Mouse (Mus musculus): ENCODE data around the gene Zfp74.
"Not testable (repeated sequence)": the region's sequence is repeated elsewhere in the genome, so short reads cannot be mapped to it uniquely, and the experiment has no call there.

DNA sequence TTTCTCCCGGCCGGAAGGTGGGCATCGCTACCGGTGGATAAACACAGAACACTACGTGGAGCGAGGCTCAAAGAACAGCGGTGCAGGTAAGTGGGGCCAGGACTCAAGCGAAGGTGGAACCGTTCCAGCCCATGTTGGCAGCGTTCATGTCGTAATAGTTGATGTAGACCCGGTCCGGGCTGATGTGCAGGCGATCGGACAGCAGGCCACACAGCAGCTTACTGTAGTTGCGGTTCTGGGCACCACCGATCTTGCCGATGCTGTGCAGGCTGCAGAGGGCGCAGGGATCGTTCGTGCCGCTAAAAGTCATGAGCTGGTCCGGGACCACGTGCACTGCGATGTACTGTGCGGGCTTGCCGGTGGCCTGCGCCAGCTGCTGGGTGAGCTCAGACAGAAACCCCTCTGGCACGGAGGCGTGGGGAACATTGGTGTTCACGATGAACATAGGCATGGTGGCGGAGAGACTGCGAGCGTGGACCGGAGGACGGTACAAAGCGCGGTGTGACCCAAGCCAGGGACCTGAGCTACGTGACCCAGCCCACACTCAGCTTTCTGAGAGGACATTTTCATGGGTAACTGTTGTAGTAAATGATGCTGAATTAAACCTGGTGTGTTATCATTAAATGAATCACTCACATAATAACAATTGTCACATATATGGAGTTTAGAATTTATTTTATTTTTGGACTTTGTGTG, 11.4 kb upstream of the Zfp74 start:
- not testable (repeated sequence) for TF ChIP-seq GATA1 (IDR thresholded peaks at IDR 0.05; ENCODE audit: borderline replicate concordance, low read length); FLI1 (IDR thresholded peaks at IDR 0.05; ENCODE audit: low read length)

All from megakaryocyte, embryonic 14.5 days (primary cell).